Mouse (Mus musculus): ENCODE data around the gene Fam122c.

DNA sequence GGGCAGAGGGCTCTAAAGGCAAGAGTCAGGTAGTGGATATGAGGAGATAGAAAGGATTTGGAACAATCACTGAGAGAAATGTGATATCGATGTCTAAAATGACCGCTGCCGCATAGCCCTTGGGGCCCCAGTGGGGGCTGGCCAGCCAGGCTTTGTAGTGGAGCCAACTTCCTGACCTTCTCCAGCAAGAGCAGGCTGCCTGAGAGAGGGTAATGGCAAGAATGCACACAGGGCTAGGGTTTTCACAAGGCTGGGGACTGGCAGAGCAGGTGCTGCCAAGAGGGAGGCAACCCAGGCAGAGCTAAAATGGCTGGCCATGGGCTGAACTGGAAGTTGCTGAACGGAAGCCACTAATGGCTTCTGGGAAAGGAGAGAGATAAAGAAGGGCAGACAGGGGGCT is 47.9 kb downstream of the Fam122c start:
- TF ChIP-seq POLR2A (IDR thresholded peaks at IDR 0.05; ENCODE audit: control insufficient read depth, low read depth, low read length) (no peak), CTCF (IDR thresholded peaks at IDR 0.05; ENCODE audit: control insufficient read depth, insufficient read depth, insufficient replicate concordance, low read depth, low read length) (no peak)
